Mouse (Mus musculus): ENCODE measurements at regions not wholly inside any gene's neighbourhood (a gene's known extent, or its start where the extent isn't known, plus 50 kb on each side); places are given as distances from the start of the nearest gene placed in this dataset.
"Not testable (repeated sequence)": the region's sequence is repeated elsewhere in the genome, so short reads cannot be mapped to it uniquely, and the experiment has no call there.

DNA sequence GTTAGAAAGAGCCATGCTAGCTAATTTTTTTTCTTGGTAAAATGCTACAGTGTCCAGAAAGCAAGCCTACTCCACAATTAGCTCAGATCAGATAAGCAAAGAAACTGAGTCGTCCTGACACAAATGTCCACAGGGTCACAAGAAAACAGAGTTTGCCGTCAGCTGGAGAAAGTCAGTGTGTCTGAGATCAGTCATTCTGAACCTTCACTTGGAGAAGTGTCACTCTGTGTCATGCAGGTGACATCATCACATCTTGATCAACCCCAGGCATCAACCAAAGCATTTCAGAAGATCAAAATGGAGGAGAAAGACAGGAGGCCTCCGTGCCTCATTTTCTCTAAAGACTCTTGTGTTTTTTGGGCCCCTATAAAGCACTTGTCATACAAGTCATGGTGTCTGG is 121.5 kb upstream of the Cdk6 start:
- 48% methylated on average over 3 of the region's 3 CpGs for WGBS
- TF ChIP-seq CTCF (IDR thresholded peaks at IDR 0.05; ENCODE audit: low read depth), result no peak
- no peak overlapping the region for H3K4me2 ChIP-seq

DNA sequence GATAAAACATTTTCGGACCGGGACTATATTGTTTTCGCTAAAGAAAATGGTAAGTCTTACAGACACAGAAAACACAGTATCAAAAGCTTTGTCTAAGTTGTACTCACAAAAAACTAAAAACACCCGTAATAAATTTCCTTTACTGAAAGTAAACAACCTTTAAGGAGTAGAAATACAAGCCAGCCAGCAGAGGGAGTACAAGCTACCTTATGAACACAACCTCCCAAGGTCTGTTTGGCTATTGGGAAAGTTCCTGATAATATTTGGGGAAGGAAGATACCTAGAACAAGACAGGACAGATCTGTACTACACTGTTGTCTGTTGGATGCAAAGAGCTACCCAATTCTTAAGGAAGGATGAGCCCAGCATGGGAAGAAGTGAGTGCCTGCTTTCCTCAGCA is 117.5 kb upstream of the Cdk6 start:
- not testable (repeated sequence) for H3K36me3 ChIP-seq (ENCODE audit: insufficient read depth); H3K27ac ChIP-seq (ENCODE audit: low read depth); H3K9ac ChIP-seq; H3K27me3 ChIP-seq (ENCODE audit: insufficient read depth, low read length); H3K4me3 ChIP-seq (ENCODE audit: low read depth, low read length); H3K9me3 ChIP-seq (ENCODE audit: low read depth, low read length); ATAC-seq (ENCODE audit: insufficient read depth); H3K4me1 ChIP-seq (ENCODE audit: insufficient read depth); H3K4me2 ChIP-seq
- WGBS, result 67% methylated on average over 4 of the region's 4 CpGs
- peak; percentile 44 for TF ChIP-seq CTCF (IDR thresholded peaks at IDR 0.05; ENCODE audit: low read depth)
- DNase-seq, result peak; percentile 66

More for the DNA sequence above, 121.5 kb upstream of the Cdk6 start:
- no peak for ATAC-seq (ENCODE audit: insufficient read depth)
- no peaks in the 10 kb centered on the region for H3K4me1 ChIP-seq (ENCODE audit: insufficient read depth)
- H3K36me3 ChIP-seq (ENCODE audit: insufficient read depth), result no peaks in the 10 kb centered on the region
- no peak for DNase-seq
- no peaks in the 10 kb centered on the region for H3K27me3 ChIP-seq (ENCODE audit: insufficient read depth, low read length)
- no peak overlapping the region for H3K9ac ChIP-seq
- H3K9me3 ChIP-seq (ENCODE audit: low read depth, low read length), result no peaks in the 10 kb centered on the region
- H3K4me3 ChIP-seq (ENCODE audit: low read depth, low read length), result no peak overlapping the region
- H3K27ac ChIP-seq (ENCODE audit: low read depth), result no peak overlapping the region

DNA sequence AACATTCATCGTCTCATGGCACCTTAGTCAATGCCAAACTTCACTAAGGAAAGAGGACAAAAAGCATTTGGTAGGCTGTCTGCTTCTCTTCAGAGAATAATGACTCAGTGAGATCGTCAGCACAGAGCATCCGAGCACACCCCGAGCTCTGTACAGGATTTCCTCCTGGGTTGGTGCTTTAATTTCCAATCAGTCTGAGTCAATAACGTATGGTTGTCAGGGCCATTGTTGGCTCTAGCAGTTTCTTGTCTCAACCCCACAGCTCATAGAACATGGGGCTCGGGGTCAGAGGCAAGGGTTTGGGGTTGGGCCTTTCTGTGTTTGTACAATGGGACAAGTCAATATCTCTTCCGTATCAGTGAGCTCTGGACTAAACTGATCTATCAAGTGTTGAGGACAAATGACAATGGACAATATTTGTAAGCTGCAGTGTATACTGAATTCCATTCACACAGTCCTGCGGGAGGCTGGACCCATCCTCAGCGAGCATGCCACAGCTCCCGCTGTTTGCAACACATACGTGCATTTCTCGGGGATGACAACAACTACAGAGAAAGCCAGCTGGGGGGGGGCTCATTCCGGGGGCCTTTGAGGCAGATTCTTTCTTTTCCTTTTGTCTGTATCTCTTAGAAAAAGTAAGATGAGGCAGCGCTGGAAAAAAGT is 116.8 kb upstream of the Cdk6 start:
- not testable (repeated sequence) for H3K27me3 ChIP-seq (ENCODE audit: insufficient read depth, low read length); ATAC-seq (ENCODE audit: insufficient read depth); H3K4me2 ChIP-seq; H3K36me3 ChIP-seq (ENCODE audit: insufficient read depth); H3K9ac ChIP-seq; DNase-seq; H3K9me3 ChIP-seq (ENCODE audit: low read depth, low read length); H3K4me3 ChIP-seq (ENCODE audit: low read depth, low read length); H3K27ac ChIP-seq (ENCODE audit: low read depth); H3K4me1 ChIP-seq (ENCODE audit: insufficient read depth)
- WGBS, result 70% methylated on average over 14 of the region's 14 CpGs

DNA sequence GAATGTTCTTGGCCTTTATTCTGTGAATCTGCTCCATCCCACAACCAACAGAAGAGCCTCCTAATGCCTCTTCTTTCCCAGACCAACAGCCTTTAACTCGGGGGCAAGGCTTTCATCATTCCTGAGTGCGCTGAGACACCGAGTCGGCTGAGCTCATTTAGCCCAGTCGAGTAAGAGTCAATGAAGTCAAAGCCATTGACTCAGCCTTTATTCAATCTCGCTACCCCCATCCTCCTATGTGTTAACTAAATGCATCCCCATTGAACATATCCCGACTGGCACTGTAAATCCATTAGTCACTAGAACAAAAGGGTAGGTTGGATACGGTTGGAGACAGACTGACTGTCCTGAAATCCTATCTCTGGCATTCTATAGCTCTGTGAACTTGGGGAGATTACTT is 115.9 kb upstream of the Cdk6 start:
- not testable (repeated sequence) for H3K27me3 ChIP-seq (ENCODE audit: insufficient read depth, low read length); DNase-seq; ATAC-seq (ENCODE audit: insufficient read depth); H3K27ac ChIP-seq (ENCODE audit: low read depth); H3K4me1 ChIP-seq (ENCODE audit: insufficient read depth); H3K9ac ChIP-seq; H3K4me2 ChIP-seq; H3K9me3 ChIP-seq (ENCODE audit: low read depth, low read length); H3K36me3 ChIP-seq (ENCODE audit: insufficient read depth); H3K4me3 ChIP-seq (ENCODE audit: low read depth, low read length)
- 87% methylated on average over 8 of the region's 8 CpGs for WGBS

DNA sequence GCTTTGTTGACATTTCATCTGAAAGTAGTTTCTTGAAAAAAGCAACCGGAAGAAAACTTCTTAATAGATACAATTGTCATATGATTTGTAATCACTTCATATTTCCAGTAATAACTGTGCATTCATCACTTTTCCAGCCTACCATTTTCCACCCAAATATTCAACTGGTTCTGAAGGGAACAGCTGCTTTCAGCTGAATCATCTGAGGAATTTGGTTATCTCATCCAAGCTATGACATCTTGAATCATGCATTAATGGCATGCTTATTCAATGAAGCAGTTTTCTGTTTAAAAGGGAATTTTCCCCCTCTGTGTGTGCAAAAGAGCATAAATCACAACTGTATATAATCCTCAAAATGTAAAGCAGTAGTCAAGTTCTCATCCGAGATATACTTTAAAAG is 97.2 kb upstream of the Cdk6 start:
- WGBS, result 47% methylated on average over 2 of the region's 2 CpGs
- not testable (repeated sequence) for H3K4me2 ChIP-seq; H3K4me1 ChIP-seq (ENCODE audit: insufficient read depth); H3K9ac ChIP-seq; H3K4me3 ChIP-seq (ENCODE audit: low read depth, low read length); H3K36me3 ChIP-seq (ENCODE audit: insufficient read depth); H3K27me3 ChIP-seq (ENCODE audit: insufficient read depth, low read length); DNase-seq; H3K9me3 ChIP-seq (ENCODE audit: low read depth, low read length); ATAC-seq (ENCODE audit: insufficient read depth); H3K27ac ChIP-seq (ENCODE audit: low read depth)

DNA sequence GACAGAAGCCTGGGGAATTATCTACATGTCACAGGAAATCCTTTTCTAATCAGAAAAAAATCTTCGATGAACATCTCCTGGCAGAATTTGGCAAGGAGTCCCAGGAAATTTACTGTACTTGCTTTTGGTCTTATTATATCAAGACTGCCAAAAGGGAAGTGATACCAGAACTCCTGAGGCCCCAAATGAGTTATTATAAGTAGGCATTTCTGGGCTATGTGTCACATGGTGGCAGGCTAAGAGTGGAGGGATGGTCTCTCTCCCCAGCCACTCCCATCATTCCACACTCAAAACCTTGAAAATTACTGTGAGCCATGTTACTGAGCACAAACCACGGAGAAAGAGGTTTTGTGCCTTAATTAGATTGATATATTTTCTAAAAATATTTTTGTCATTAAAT is 94.0 kb upstream of the Cdk6 start:
- no peak overlapping the region for H3K9ac ChIP-seq
- no peak overlapping the region for H3K27ac ChIP-seq (ENCODE audit: low read depth)
- DNase-seq, result no peak
- ATAC-seq (ENCODE audit: insufficient read depth), result no peak
- 55% methylated on average over 2 of the region's 2 CpGs for WGBS
- no peak overlapping the region for H3K4me3 ChIP-seq (ENCODE audit: low read depth, low read length)
- no peak overlapping the region for H3K4me2 ChIP-seq
- H3K27me3 ChIP-seq (ENCODE audit: insufficient read depth, low read length), result no peaks in the 10 kb centered on the region
- no peaks in the 10 kb centered on the region for H3K9me3 ChIP-seq (ENCODE audit: low read depth, low read length)
- no peaks in the 10 kb centered on the region for H3K4me1 ChIP-seq (ENCODE audit: insufficient read depth)
- no peak for TF ChIP-seq CTCF (IDR thresholded peaks at IDR 0.05; ENCODE audit: low read depth)
- no peaks in the 10 kb centered on the region for H3K36me3 ChIP-seq (ENCODE audit: insufficient read depth)

DNA sequence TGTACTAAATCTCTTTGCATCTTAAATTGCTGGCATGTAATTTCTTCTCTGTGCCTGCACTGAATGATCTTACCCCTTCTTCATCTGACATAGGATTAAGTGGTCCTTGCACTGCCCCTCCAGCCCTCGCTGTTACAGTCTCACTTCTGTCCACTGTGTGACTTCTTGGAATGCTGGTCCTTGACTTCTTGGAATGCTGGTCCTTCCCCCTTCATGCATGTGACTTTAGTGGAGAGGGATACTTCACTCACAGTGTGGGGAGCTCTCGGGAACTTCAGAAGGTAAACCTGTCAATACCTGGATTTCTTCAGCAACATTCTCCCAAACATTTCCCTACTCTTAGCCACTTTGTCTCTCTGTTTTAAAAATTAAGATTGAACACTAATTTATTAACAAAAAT is 91.0 kb upstream of the Cdk6 start:
- H3K9ac ChIP-seq, result no peak overlapping the region
- no peak overlapping the region for H3K4me2 ChIP-seq
- H3K4me3 ChIP-seq (ENCODE audit: low read depth, low read length), result no peak overlapping the region
- no peak for ATAC-seq (ENCODE audit: insufficient read depth)
- H3K27ac ChIP-seq (ENCODE audit: low read depth), result no peak overlapping the region
- DNase-seq, result no peak
- no peaks in the 10 kb centered on the region for H3K4me1 ChIP-seq (ENCODE audit: insufficient read depth)
- TF ChIP-seq CTCF (IDR thresholded peaks at IDR 0.05; ENCODE audit: low read depth), result no peak
- no peaks in the 10 kb centered on the region for H3K9me3 ChIP-seq (ENCODE audit: low read depth, low read length)
- WGBS, result 47% methylated on average over 2 of the region's 2 CpGs
- no peaks in the 10 kb centered on the region for H3K27me3 ChIP-seq (ENCODE audit: insufficient read depth, low read length)
- no peaks in the 10 kb centered on the region for H3K36me3 ChIP-seq (ENCODE audit: insufficient read depth)

DNA sequence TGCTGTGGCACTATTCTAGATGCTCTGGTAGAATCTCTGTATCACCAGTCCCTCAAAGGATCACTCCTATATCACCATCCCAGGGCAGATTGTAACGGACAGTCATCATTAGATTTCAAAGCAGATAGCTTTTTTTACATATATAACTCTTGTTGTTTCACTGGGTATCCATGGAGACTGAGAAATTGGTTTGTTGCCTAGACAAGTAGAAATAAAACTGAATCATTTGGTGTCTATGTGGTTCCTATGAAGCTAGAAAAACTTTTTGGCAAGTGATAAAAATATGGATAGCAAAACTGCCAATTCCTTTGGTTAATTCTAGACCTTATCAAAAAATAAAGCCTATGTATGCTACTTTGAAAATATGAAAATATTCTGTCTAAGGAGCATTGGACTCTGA is 81.0 kb upstream of the Cdk6 start:
- H3K27ac ChIP-seq (ENCODE audit: low read depth), result no peak overlapping the region
- TF ChIP-seq CTCF (IDR thresholded peaks at IDR 0.05; ENCODE audit: low read depth), result no peak
- no peak for ATAC-seq (ENCODE audit: insufficient read depth)

DNA sequence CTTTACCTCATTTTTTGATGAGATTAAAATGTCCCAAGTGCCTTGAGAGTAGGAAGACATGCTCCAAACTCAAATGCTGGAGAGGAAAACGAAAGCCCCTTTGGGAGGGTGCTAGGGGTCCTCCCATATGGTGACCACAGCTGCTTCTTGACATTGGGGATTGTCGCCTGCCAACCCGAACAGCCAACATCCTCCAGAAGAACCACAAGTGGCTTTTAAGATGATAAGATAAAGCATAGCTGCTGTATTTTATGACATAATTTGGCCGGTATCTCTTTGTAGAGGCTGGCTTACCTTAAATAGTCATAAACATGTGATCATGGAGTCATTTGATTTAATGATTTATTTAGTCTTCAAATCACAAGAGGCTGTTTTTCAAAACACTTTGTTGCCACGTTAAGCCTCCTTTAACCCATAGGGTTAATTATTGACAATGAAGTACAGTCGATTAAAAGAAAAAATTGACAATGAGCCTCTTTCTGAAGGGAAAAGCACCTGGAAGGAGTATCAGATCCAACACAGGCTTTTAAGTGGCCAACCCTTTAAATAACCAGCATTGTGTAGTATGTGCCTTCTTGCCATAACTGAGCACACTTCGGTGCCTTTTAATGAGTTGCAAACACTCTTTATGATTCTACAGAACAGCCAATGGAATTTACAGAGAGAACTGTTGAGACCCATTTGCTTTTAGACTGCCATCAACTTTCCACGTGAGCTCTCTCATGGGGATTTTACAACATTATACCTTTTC is 76.1 kb upstream of the Cdk6 start:
- WGBS, result 60% methylated on average over 8 of the region's 8 CpGs
- not testable (repeated sequence) for H3K9me3 ChIP-seq (ENCODE audit: low read depth, low read length); ATAC-seq (ENCODE audit: insufficient read depth); H3K9ac ChIP-seq; H3K27ac ChIP-seq (ENCODE audit: low read depth); H3K4me3 ChIP-seq (ENCODE audit: low read depth, low read length); H3K27me3 ChIP-seq (ENCODE audit: insufficient read depth, low read length); DNase-seq; H3K4me2 ChIP-seq; H3K36me3 ChIP-seq (ENCODE audit: insufficient read depth); H3K4me1 ChIP-seq (ENCODE audit: insufficient read depth)

More for the DNA sequence above, 81.0 kb upstream of the Cdk6 start:
- Histone ChIP-seq H3K4me1 (ENCODE audit: insufficient read depth) (no peaks in the 10 kb centered on the region), H3K4me2 (no peak overlapping the region), H3K27me3 (ENCODE audit: insufficient read depth, low read length) (no peaks in the 10 kb centered on the region), H3K4me3 (ENCODE audit: low read depth, low read length) (no peak overlapping the region), H3K36me3 (ENCODE audit: insufficient read depth) (no peaks in the 10 kb centered on the region), H3K9me3 (ENCODE audit: low read depth, low read length) (no peaks in the 10 kb centered on the region), H3K9ac (no peak overlapping the region)
- DNase-seq, result no peak
- 66% methylated on average over 1 of the region's 1 CpGs for WGBS

Data from lung, embryonic 14.5 days (tissue).